10 mouse cellular contexts compared by ENCODE assay signal in the genomic region with DNA sequence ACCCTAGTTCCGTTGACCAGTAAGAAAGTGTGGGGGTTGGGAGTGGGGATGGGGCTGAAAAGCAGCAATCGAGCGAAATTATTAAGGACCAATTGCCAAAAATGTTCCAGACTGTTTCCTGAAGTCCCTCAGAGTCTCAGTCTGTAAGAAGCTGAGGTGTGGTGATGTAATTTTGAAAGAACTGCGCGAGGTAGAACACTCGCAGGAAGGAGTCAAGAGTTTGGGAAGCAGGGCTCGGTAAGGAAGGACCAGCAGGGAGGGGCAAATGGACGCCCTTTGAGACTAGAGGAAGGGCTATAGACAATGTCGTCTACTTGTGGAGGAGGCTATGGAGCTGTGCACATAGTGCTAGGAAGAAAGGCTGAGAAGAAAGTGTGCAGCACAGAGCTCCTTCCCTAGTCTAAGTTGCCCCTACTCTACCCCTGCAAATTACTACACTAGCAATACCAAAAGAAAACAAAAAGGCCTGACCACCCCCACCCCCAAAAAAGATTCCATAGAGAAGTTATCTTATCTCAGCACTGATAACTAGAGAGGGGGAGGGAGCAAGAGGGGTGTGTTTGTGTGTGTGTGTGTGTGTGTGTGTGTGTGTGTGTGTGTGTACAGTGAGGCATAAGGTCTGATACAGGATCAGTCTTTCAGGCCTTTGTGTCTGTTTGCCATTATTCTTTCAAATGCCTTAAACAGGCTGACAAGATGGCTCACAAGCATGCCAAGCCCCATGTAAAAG. TPM values are rescaled to one million over a fixed set of nuclear protein-coding genes. Genes with fewer than 3 reads are reported as not detected.
DNase-seq lines count a peak whose midpoint lies in the region; ATAC-seq and TF ChIP-seq lines count a peak whose summit lies in the region.
"Had no signal": no experiment of that assay in that cellular context is flagged by ENCODE, and none has a peak within 500 bp of the region (broad histone marks: within the 10 kb centered on the region; RNA-seq: fewer than 3 reads in every experiment).

No protein-coding gene starts in this region.

- H3K36me3 ChIP-seq in heart, embryonic 13.5 days = no peaks in the 10 kb centered on the region
- no peaks in the 10 kb centered on the region for H3K36me3 ChIP-seq in hindbrain, postnatal 0 days (ENCODE audit: insufficient read depth, low read length)
- no peaks in the 10 kb centered on the region for H3K36me3 ChIP-seq in midbrain, embryonic 15.5 days (replicated peaks)

- H3K4me3 ChIP-seq in heart, embryonic 13.5 days = peak overlapping the region; percentile 60
- H3K4me3 ChIP-seq in hindbrain, postnatal 0 days (ENCODE audit: low read length) = peak overlapping the region; percentile 40
- peak overlapping the region; percentile 60 for H3K4me3 ChIP-seq in midbrain, embryonic 15.5 days

- ATAC-seq in heart, embryonic 13.5 days (ENCODE audit: extremely low read depth, insufficient number of reproducible peaks, low FRiP score, low TSS enrichment) = no peak
- ATAC-seq in hindbrain, postnatal 0 days = no peak
- ATAC-seq in midbrain, embryonic 15.5 days (replicated peaks) = no peak

- intact Hi-C loops in gastrocnemius, postnatal 36 days (cut with DNase I) = no loop called here

- WGBS in heart, embryonic 13.5 days = 9% methylated on average over 9 of the region's 9 CpGs
- WGBS in hindbrain, postnatal 0 days = 16% methylated on average over 9 of the region's 9 CpGs
- 22% methylated on average over 9 of the region's 9 CpGs for WGBS in midbrain, embryonic 15.5 days

- DNase-seq in heart, adult 11 months = no peak
- peak; percentile 61 for DNase-seq in NIH3T3 (ENCODE audit: low read depth)
- DNase-seq in hindbrain, postnatal 0 days (ENCODE audit: low spot score) = no peak
- DNase-seq in layer of hippocampus, postnatal 10 days (ENCODE audit: low spot score in 2 of 2) = no peak
- no peak for DNase-seq in gastrocnemius, postnatal 36 days
- no peak for DNase-seq in kidney, adult 8-10 months

- peak overlapping the region; percentile 69 for H3K27ac ChIP-seq in heart, embryonic 13.5 days (replicated peaks)
- H3K27ac ChIP-seq in hindbrain, postnatal 0 days = peak overlapping the region; percentile 91
- H3K27ac ChIP-seq in midbrain, embryonic 15.5 days = peak overlapping the region; percentile 95

- H3K9me3 ChIP-seq in heart, embryonic 13.5 days = no peaks in the 10 kb centered on the region
- H3K9me3 ChIP-seq in hindbrain, postnatal 0 days (ENCODE audit: low read length) = no peaks in the 10 kb centered on the region
- no peaks in the 10 kb centered on the region for H3K9me3 ChIP-seq in midbrain, embryonic 15.5 days

- no peak for TF ChIP-seq CTCF in hindbrain, postnatal 0 days (IDR thresholded peaks at IDR 0.05; ENCODE audit: low read depth)

- H3K4me1 ChIP-seq in heart, embryonic 13.5 days = peaks cover 22% of the 10 kb centered on the region
- H3K4me1 ChIP-seq in hindbrain, postnatal 0 days (ENCODE audit: insufficient read depth, low read length) = peaks cover 5% of the 10 kb centered on the region
- peaks cover 15% of the 10 kb centered on the region for H3K4me1 ChIP-seq in midbrain, embryonic 15.5 days

- peak overlapping the region; percentile 83 for H3K9ac ChIP-seq in heart, embryonic 13.5 days
- H3K9ac ChIP-seq in hindbrain, postnatal 0 days (replicated peaks; ENCODE audit: low read length) = peak overlapping the region; percentile 66; the same call in 1 of the 2 replicates
- 0 out of 2 replicates have a peak overlapping the region, but pooled peaks have one; percentile 56 for H3K9ac ChIP-seq in midbrain, embryonic 15.5 days

- peak overlapping the region; percentile 89 for H3K4me2 ChIP-seq in heart, embryonic 13.5 days
- H3K4me2 ChIP-seq in hindbrain, postnatal 0 days (ENCODE audit: low read depth, low read length) = peak overlapping the region; percentile 69
- H3K4me2 ChIP-seq in midbrain, embryonic 15.5 days = peak overlapping the region; percentile 80

- H3K27me3 ChIP-seq in heart, embryonic 13.5 days (replicated peaks) = no peaks in the 10 kb centered on the region
- no peaks in the 10 kb centered on the region for H3K27me3 ChIP-seq in hindbrain, postnatal 0 days (ENCODE audit: insufficient read depth, low read length)
- no peaks in the 10 kb centered on the region for H3K27me3 ChIP-seq in midbrain, embryonic 15.5 days (replicated peaks)
- H3K27me3 ChIP-seq: Patski had no signal

RNA-seq across cellular contexts. Expression of gene Ahcy, which starts 22.5 kb away (rescaled TPM):
- polyA plus RNA-seq in heart, embryonic 13.5 days (2015; fragmentation: Nextera tagmentation; extraction: Ambion mirVana) = 47.5 and 49.4 TPM in 2 replicates
- 62.3 and 68.0 TPM in 2 replicates for total RNA-seq in hindbrain, postnatal 0 days (2014; rRNA removed)
- polyA plus RNA-seq in hindbrain, postnatal 0 days (2015; fragmentation: Nextera tagmentation; extraction: Ambion mirVana) = 29.6 and 31.1 TPM in 2 replicates
- 34.5 and 38.8 TPM in 2 replicates for polyA plus RNA-seq in midbrain, embryonic 15.5 days (2015; fragmentation: Nextera tagmentation; extraction: Ambion mirVana)
- 10 to 100 TPM; 12.6 to 15.3 TPM for total RNA-seq in layer of hippocampus, postnatal 10 days (2021)
- total RNA-seq in gastrocnemius, postnatal 36 days (2021) = 10 to 100 TPM; 14.3 to 15.7 TPM

RNA-seq across cellular contexts. Expression of gene Gm14226, which starts 33.7 kb away (rescaled TPM):
- 0.37 and 0.53 TPM in 2 replicates for polyA plus RNA-seq in heart, embryonic 13.5 days (2015; fragmentation: Nextera tagmentation; extraction: Ambion mirVana)
- 0.58 TPM in 1 of 2 replicates, not detected in the other for total RNA-seq in hindbrain, postnatal 0 days (2014; rRNA removed)
- 0.08 and 0.14 TPM in 2 replicates for polyA plus RNA-seq in hindbrain, postnatal 0 days (2015; fragmentation: Nextera tagmentation; extraction: Ambion mirVana)
- polyA plus RNA-seq in midbrain, embryonic 15.5 days (2015; fragmentation: Nextera tagmentation; extraction: Ambion mirVana) = 0.08 TPM in 2 replicates
- total RNA-seq in layer of hippocampus, postnatal 10 days (2021) = under 1 TPM; 0.22 to 0.25 TPM
- total RNA-seq in gastrocnemius, postnatal 36 days (2021) = not detected
- total RNA-seq: neutrophil, adult 5-6 weeks had no signal
